Mouse (Mus musculus) right cerebral cortex, postnatal 14 days (tissue): ENCODE measurements around the gene Elf1.

Experiments used
- DNase-seq: peaks from one replicate; pipeline ENCODE4 v3.0.0; 2022

Elf1 gene

DNA sequence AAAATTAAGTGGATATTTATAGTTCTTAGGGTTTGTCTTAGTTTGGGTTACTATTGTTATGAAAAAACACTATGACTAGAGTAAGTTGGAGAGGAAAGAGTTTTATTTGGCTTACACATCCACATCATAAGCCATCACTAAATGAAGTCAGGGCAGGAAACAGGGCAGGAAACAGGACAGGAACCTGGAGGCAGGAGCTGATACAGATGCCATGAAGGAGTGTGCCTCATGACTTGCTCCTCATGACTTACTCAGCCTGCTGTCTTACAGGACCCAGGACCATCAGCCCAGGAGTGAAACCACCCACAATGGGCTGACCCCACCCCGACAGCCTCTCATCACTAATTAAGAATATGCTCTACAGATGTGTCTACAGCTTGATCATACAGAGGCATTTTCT is 93.4 kb downstream of the Elf1 start:
- no peak for DNase-seq

DNA sequence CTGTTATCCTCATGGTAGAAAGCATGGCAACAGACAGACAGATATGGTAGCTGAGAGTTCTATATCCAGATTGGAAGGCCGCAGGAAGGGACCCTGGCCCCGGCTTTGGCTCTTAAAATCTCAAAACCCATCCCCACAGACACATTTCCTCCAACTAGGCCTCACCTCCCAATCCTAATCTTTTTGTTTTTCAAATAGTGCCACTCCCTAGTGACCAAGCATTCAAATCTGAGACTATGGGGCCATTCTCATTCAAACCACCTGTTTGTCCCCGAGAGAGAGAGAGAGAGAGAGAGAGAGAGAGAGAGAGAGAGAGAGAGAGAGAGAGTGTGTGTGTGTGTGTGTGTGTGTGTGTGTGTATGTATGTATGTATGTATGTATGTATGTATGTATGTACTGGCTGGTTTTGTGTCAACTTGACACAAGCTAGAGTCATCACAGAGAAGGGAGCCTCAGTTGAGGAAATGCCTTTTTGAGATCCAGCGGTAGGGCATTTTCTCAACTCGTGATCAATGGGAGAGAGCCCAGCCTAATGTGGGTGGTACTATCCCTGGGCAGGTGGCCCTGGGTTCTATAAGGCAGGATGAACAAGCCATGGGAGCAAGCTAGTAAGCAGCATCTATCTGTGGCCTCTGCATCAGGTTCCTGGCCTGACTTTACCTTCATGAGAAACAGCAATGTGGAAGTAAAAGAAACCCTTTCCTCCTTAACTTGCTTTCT is 102.7 kb downstream of the Elf1 start:
- DNase-seq, result no peak

DNA sequence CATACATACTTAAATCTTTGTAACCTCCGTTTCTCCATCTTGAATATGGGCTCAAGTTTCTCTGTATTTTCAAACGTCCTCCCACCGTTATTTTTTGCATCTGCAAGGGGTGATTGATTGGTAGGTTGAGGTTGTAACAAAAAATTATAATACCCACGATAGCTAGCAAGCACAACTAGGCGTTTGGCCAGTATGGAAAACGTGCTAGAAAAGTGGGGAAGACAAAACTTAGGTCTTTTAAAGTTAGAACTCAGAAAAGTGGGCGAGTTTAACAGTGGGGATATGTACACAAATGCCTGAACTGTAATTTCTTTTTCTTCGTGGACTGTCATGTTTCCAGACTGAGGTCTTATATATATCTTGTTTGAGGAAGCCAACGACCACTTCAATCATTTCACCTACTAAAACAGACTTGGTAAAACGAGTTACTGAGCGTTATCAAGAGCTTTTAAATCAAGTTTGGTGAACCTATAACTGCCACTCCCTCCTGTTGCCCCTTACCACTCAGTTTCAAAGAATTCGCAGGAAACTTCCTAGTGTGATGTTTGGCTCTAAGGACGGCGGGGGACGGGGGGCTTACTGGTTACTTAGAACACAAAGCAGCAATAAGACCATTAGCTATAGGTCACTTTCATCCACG is 105.6 kb downstream of the Elf1 start:
- no peak for DNase-seq

DNA sequence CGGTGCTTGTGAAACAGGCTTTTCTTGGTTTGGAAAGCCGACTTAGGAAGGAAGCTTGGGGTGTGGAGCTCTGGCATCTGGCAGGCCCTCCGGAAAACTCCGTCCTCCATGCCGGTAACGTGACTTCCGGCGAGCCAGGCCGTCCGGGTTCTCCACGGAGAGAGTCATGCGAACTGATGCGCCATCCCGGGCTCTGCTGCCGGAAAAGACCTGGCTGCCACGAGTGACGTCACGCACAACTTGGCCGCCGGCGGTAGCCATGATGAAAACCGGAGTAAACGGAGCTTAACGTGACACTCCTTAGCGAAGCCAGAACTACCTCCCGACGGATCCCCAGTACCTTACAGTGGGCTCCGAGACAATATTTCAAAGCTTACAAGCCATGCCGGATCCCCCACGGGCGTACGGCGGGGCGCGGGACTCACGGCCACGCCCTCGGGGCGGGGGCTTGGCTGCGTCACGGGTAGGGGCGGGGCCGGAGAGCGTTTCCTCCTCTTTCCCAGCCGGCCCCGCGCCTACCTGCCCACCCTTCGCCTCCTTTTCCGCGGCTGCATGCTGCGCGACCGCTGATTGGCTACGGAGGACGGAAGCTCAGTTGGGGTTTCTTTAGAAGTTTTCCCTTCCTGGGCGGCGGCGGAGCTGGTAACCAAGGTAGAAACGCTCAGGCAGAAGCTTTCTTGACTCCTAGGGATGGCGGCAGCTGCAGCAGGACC is 106.3 kb downstream of the Elf1 start, which contains the start of gene Sugt1:
Sugt1 (plus strand) TSS at position 553 of the 713 bp plus-strand sequence.
- peak; percentile 96 for DNase-seq

DNA sequence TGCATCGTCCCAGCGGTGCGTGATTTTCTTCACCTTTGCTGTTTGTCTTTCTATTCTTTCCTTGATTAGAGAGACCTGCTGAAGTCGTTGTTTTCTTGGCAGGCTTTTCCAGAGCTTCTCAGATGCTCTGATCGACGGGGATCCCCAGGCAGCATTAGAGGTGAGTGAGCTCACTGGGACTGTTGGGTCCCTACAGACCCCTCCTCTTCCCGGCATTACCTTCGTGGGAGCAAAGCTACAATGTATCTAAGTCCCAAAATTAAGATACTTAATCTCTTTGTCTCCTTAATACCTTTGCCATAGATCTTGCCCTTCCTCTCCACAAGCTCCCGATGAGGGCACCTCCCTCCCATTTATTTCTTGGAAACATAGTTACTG is 106.8 kb downstream of the Elf1 start:
- DNase-seq, result no peak

DNA sequence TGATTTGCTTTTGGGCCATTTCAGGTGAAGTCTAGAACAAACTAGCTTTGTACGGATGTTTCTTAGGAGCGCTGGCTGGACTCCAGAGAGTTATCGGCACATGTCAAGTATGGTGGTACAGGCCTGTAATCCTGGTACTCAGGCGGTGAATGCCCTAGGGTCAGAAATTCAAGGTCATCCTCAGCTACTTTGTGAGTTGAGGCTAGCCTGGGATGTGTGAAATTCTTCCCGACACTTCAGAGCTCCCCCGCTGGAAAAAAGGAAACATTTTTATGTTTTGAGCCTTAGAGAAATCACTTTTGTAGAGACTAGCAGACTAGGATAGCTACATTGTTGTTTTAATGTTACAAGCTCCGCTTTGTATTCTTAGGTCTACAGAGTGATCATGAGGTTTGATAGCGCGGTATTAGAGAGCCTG is 107.5 kb downstream of the Elf1 start:
- DNase-seq, result no peak

DNA sequence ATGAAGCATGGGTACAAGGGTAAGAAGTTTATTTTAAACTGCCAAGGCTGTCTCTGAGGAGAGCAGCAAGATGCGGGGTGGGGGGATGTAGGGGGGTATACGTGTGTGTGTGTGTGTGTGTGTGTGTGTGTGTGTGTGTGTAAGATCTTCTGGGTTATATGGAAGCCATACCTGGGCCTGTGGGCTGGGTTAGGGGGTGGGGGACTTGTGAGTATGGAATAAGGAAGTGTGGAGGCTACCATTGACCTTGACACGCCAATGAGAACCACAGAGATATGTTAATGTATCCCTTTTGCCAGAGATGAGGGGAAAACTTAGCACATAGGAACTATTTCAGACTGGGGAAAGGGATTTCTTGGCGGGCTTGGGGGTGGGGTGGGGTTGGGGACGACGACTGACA is 108.4 kb downstream of the Elf1 start:
- no peak for DNase-seq

DNA sequence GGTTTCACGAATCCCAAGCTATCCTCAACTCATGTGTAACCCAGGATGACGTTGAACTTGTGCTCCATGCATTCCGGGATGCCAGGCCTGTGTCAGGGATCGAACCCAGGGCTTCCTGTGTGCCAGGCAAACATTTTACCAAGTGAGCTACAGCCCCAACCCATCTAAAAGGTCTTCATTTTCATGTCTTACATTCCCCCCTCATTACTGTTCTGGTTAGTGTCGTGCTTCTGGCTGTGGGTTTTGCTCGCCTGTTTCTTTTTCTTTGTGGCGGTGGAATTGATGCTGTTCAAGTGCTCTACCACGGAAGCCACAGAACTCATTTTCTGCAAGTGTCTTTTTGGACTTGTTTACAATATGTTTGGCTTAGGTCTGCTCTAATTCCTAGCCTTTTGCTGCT is 109.9 kb downstream of the Elf1 start:
- DNase-seq, result no peak

DNA sequence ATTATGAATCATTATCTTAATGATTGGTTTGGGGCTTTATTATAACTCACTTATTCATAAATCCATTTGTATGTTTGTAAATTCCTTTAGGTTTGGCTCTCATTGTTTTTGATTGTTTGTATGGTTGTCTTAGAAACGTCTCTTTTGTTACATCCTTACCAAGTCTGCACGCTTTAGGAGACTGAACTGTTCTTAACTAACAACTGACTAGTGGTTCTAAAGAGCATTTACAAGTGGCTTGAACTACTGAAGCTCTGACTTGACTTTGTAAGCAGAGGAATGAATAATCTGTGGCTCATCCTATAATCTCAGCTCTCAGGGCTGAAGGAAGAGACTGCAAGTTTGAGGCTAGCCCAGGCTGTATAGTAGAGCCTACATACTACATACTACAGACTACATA is 110.6 kb downstream of the Elf1 start:
- no peak for DNase-seq

DNA sequence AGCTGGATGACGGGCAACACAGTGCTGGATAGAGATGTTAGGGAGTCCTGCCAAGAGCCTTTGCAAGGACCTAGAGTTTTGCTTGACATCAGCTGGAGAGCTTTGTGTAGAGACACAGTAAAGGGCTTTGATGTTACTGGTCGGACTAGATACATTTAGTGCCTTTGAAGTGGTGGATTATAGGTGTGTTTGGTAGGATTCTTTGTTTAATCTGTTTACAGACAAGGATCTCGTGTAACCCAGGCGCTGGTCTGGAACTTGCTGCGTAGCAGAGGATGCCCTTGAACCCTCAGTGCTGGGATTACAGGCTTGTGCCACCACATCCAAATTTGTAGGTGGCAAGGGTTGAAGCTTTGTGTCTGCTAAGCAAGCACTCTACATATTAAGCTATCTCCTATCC is 113.1 kb downstream of the Elf1 start:
- DNase-seq, result no peak

DNA sequence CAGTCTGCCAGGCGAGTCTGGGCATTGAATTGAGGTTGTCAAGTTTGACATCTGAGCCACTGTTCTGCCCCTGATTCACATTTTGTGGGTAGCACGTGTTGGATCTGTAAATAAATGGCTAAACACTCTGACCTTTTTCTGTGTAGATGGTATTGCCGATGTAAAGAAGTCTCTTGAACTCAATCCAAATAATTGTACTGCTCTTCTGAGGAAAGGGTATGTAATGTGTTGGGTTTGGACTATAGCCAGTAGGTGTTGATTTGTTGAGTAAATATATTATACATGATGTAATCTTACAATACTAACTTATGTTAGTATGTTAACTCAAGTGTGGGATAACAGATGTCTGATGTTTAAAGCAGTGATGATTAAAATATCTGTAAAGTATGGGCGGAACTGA is 115.6 kb downstream of the Elf1 start:
- no peak for DNase-seq

DNA sequence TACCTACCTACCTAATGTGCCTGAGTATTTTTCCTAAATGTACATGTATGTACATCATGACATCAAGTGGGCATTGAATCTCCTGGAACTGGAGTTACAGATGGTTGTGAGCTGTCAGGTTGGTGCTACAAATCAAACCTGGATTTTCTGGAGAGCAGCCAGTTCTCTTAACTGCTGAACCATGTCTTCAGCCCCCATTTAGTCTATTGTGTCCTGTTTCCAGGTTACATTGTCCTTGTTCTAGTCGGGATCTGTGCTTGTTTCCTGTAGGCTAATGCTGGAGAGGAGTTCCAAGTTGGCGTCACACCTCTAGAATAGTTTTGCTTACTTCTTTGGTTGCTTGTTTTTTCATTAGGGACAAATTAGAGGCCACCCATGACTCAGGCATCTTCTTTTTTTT is 124.9 kb downstream of the Elf1 start:
- no peak for DNase-seq

DNA sequence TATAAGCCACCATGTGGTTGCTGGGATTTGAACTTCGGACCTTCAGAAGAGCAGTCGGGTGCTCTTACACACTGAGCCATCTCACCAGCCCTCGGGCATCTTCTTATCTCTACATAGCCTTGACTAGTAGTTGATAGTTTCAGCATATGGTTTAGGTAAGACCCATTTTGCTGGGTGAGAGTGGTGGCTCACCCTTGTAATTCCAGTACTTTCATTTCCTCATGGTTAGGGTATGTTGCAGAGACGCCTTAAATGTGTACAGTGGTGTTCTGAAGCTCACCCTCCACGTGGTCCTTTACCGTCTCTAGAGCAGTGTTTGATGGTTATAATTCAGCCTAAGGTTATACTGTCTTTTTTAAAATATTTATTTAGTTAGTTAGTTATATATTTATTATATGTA is 125.4 kb downstream of the Elf1 start:
- no peak for DNase-seq

DNA sequence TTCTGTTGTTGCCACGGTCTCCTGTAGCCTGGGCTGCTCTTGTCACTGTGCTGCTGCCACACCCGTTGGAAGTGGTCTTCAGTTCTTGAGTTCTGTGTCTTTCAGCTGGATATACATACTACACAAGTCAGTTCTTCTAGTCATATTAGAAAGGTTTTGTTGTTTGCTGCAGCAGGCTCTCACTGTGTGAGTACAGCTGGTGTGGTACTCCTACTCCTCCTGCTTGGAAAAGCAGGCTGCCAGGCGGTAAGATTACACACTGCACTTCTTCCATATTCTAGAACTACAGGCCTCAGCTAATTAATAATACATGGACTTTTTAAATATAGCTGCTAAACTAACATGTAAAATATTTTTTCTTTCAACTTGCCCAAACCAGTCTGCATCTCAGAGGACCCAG is 125.9 kb downstream of the Elf1 start:
- DNase-seq, result peak; percentile 11

DNA sequence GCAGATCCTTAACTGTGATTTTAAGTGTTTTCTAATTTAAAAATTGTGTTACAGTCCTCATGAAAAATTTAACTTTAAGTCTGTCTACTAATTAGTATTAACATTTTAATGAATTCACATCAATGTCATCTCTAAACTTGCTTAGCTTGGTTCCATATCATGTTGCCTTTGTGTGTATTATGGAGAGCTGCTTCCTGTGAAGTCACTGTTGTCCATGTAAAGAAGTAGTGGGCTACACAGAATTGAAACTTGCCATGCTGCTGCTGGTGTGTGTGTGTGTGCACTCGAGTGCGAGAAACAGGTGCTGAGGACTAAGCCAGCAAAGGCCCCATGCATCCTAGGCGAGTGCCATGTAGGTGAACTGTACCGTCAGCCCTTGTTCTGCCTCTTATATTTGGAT is 126.4 kb downstream of the Elf1 start:
- no peak for DNase-seq

DNA sequence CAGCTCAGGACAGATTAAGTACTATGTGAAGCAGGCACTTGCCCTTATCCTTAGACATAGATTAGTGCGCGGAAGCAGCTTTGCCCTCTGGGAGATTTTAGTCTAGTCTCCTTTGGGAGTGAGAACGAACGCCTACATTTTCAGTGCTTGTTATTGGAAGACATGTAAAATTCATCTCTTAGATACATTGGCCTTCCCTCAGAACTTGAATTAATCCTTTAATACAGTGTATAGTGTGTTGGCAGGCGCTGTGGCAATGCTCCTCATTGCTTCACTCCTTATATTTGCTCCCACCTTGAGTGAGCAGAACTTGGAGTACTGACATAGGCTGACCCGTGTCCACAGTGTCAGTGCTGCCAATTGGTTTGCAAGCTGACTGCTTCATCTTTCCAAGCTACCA is 127.3 kb downstream of the Elf1 start:
- DNase-seq, result no peak

DNA sequence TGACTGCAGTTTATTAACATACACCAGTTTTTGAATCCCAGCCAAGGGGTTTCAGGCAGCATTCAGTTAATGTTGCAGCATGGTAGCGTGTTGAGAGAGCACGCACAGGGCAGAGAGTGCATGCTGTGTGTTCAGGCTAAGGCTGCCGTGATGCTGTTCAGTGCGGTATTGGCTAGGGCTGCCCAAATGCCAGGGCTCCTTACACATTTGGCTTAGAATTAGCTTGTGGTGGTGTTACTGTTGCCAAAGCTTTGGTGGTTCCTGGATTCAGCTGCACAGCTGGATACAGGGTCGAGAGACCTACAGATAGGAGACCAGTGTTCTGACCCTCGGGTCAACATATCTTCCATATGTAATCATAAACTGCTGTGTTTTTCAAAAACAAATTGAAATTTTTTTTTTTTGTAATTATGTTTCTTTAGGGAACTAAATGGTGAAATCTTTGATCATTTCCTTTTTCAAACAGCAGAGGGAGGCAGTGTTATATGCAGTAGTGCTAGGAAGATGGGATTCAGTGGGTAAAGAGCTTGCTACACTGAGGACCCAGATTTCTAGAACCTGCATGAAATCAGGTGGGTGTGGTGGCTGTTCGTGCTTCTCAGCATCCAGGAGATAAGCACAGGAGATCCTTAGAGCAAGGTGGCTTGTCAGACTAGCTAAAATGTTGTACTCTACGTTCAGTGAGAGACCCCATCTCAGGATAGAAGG is 136.3 kb downstream of the Elf1 start:
- DNase-seq, result no peak

DNA sequence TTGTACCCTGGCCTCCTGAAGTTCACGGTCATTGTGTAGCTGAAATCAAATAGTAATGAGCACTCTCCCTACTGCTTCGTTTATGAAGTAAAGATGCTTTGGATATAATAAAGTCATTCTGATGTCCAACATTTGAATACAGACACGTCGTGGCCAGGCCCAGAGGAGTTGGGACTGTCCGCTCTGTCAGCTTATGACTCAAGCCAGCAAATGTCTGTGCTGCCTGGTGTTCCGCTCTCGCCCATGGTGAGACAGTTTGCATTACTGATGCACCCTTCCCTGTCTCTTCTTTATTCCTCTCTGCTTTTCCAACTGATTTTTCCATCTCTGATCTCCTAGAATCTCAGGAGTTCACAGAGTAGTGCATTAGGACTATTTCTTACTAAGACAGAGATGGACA is 138.8 kb downstream of the Elf1 start:
- DNase-seq, result no peak

DNA sequence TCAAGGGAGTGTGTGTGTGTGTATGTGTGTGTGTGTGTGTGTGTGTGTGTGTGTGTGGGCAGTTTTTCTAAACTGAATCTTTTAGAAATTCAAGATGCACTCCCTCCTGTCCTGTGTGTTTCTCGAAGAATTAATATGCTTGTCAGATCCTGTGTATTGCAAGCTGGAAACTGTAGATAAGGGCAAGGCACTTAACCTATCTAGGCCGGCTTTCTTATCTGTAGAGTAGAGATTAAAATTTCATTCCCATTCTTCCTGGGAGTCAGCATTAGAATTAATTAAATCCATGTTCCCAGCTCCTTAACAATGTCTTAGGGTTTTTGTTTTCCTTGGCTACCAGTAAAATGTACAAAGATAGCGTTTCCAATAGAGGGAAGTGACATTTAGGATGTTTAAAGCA is 140.1 kb downstream of the Elf1 start:
- no peak for DNase-seq
